Mouse (Mus musculus) CD4-positive, CD25-positive, alpha-beta regulatory T cell, adult 9 weeks (primary cell): ENCODE data around the gene Rexo1. TPM values are rescaled to one million over a fixed set of nuclear protein-coding genes. Genes with fewer than 3 reads are reported as not detected.

Experiments used
- polyA plus RNA-seq: library from polyadenylated mRNA; unstranded; fragments of 100-300 nt; shearing (Covaris generic); gene quantifications from one replicate; pipeline ENCODE4 v1.2.1, GENCODE M21; 2017

The Rexo1 gene
- 38.4 TPM for polyA plus RNA-seq

GRCm38 (mm10) chr10:80561116-80561944, at the start of gene Rexo1:
Gene Rexo1 (minus strand): TSS chr10:80561560.

GRCm38 (mm10) chr10:80605721-80606120, 44.4 kb upstream of the Rexo1 start, which contains the start of gene Gm49322:
Gene Gm49322 (plus strand): TSS chr10:80606021.

GRCm38 (mm10) chr10:80602698-80603325, 41.5 kb upstream of the Rexo1 start, which contains the start of the genes Scamp4 and Adat3:
Gene Scamp4 (plus strand): TSS chr10:80602872.
Gene Adat3 (plus strand): TSS chr10:80602880.

GRCm38 (mm10) chr10:80589879-80590854, 28.8 kb upstream of the Rexo1 start, which contains the start of gene Abhd17a:
Gene Abhd17a (minus strand): TSS chr10:80590341.

GRCm38 (mm10) chr10:80577195-80578130, 16.1 kb upstream of the Rexo1 start, which contains the start of gene Klf16:
Gene Klf16 (minus strand): TSS chr10:80577321.

GRCm38 (mm10) chr10:80538710-80539394, 22.5 kb downstream of the Rexo1 start, which contains the start of gene Atp8b3:
Gene Atp8b3 (minus strand): TSS chr10:80539124.

GRCm38 (mm10) chr10:80494732-80495131, 66.6 kb downstream of the Rexo1 start, which contains the start of gene Onecut3:
Gene Onecut3 (plus strand): TSS chr10:80494835.

Other genes starting within 250 kb of the Rexo1 start
- gene 2310011J03Rik, start 241.0 kb downstream of the Rexo1 start, polyA plus RNA-seq: 91.4 TPM
- gene Pcsk4, start 232.1 kb downstream of the Rexo1 start, polyA plus RNA-seq: 26.0 TPM
- not detected for gene Reep6, start 231.6 kb downstream of the Rexo1 start, polyA plus RNA-seq
- gene Adamtsl5, start 213.1 kb downstream of the Rexo1 start, polyA plus RNA-seq: not detected
- not detected for gene Plk5, start 205.1 kb downstream of the Rexo1 start, polyA plus RNA-seq
- gene Mex3d, start 173.9 kb downstream of the Rexo1 start, polyA plus RNA-seq: 0.21 TPM
- 25.0 TPM for gene Mbd3, start 162.0 kb downstream of the Rexo1 start, polyA plus RNA-seq
- 318 TPM for gene Uqcr11, start 154.7 kb downstream of the Rexo1 start, polyA plus RNA-seq
- gene Tcf3, start 127.9 kb downstream of the Rexo1 start, polyA plus RNA-seq: 15.8 TPM
- not detected for gene Onecut3, start 66.7 kb downstream of the Rexo1 start, polyA plus RNA-seq
- not detected for gene Atp8b3, start 22.4 kb downstream of the Rexo1 start, polyA plus RNA-seq
- gene Klf16, start 15.8 kb upstream of the Rexo1 start, polyA plus RNA-seq: 0.87 TPM
- 23.8 TPM for gene Abhd17a, start 28.8 kb upstream of the Rexo1 start, polyA plus RNA-seq
- gene Scamp4, start 41.3 kb upstream of the Rexo1 start, polyA plus RNA-seq: 128 TPM
- 5.2 TPM for gene Adat3, start 41.3 kb upstream of the Rexo1 start, polyA plus RNA-seq
- gene Gm49322, start 44.5 kb upstream of the Rexo1 start, polyA plus RNA-seq: 6.8 TPM
- 9.4 TPM for gene Csnk1g2, start 61.3 kb upstream of the Rexo1 start, polyA plus RNA-seq
- 4.2 TPM for gene Btbd2, start 95.5 kb upstream of the Rexo1 start, polyA plus RNA-seq
- gene Mknk2, start 116.6 kb upstream of the Rexo1 start, polyA plus RNA-seq: 15.4 TPM
- 385 TPM for gene Mob3a, start 140.4 kb upstream of the Rexo1 start, polyA plus RNA-seq
- 188 TPM for gene Izumo4, start 140.6 kb upstream of the Rexo1 start, polyA plus RNA-seq
- gene Ap3d1, start 180.7 kb upstream of the Rexo1 start, polyA plus RNA-seq: 34.9 TPM
- 7.6 TPM for gene Dot1l, start 193.6 kb upstream of the Rexo1 start, polyA plus RNA-seq
- 98.7 TPM for gene Sf3a2, start 236.6 kb upstream of the Rexo1 start, polyA plus RNA-seq
- 166 TPM for gene Plekhj1, start 237.1 kb upstream of the Rexo1 start, polyA plus RNA-seq
- gene Amh, start 243.7 kb upstream of the Rexo1 start, polyA plus RNA-seq: not detected